ENCODE assay signal across 29 mouse cellular contexts in genomic region chr3:9168955-9169354, GRCm38 (mm10).
A peak's percentile ranks its signal among the peaks of the same experiment; 100 is the strongest.
DNase-seq lines count a peak whose midpoint lies in the region; ATAC-seq and TF ChIP-seq lines count a peak whose summit lies in the region.
"Had no signal": no experiment of that assay in that cellular context is flagged by ENCODE, and none has a peak within 500 bp of the region (broad histone marks: within the 10 kb centered on the region; RNA-seq: fewer than 3 reads in every experiment).

No protein-coding gene starts in this region.

- no peak for TF ChIP-seq EP300 in stomach, postnatal 0 days (optimal IDR thresholded peaks at IDR 0.05)

- TF ChIP-seq CTCF in stomach, postnatal 0 days (IDR thresholded peaks at IDR 0.05; ENCODE audit: low read depth) = no peak

- no peak overlapping the region for H3K4me3 ChIP-seq in heart, embryonic 12.5 days
- no peak overlapping the region for H3K4me3 ChIP-seq in liver, embryonic 11.5 days (ENCODE audit: low read depth, low read length)
- H3K4me3 ChIP-seq in liver, embryonic 12.5 days = no peak overlapping the region
- H3K4me3 ChIP-seq in stomach, postnatal 0 days (ENCODE audit: low read depth, low read length) = no peak overlapping the region
- H3K4me3 ChIP-seq in forebrain, embryonic 14.5 days (ENCODE audit: low read depth, low read length) = no peak overlapping the region
- H3K4me3 ChIP-seq: embryonic facial prominence, embryonic 13.5 days; forebrain, embryonic 10.5 days; neural tube, embryonic 12.5 days had no signal

- H3K4me2 ChIP-seq in heart, embryonic 12.5 days = no peak overlapping the region
- no peak overlapping the region for H3K4me2 ChIP-seq in liver, embryonic 11.5 days
- no peak overlapping the region for H3K4me2 ChIP-seq in liver, embryonic 12.5 days
- H3K4me2 ChIP-seq in stomach, postnatal 0 days (replicated peaks; ENCODE audit: low read depth) = no peak overlapping the region
- H3K4me2 ChIP-seq in forebrain, embryonic 14.5 days (ENCODE audit: low read length) = no peak overlapping the region
- H3K4me2 ChIP-seq: embryonic facial prominence, embryonic 13.5 days; heart, embryonic 11.5 days; neural tube, embryonic 12.5 days had no signal

- peaks cover 7% of the 10 kb centered on the region for H3K4me1 ChIP-seq in heart, embryonic 12.5 days (replicated peaks)
- no peaks in the 10 kb centered on the region for H3K4me1 ChIP-seq in liver, embryonic 11.5 days (replicated peaks; ENCODE audit: control insufficient read depth, insufficient read depth, low read length)
- H3K4me1 ChIP-seq in liver, embryonic 12.5 days = no peaks in the 10 kb centered on the region
- no peaks in the 10 kb centered on the region; the same call in 1 of the 2 replicates for H3K4me1 ChIP-seq in stomach, postnatal 0 days (replicated peaks; ENCODE audit: control insufficient read depth, insufficient read depth)
- peaks cover 6% of the 10 kb centered on the region for H3K4me1 ChIP-seq in forebrain, embryonic 14.5 days (ENCODE audit: control insufficient read depth, insufficient read depth, low read length)
- H3K4me1 ChIP-seq: neural tube, embryonic 12.5 days had no signal

- no peak overlapping the region for H3K9ac ChIP-seq in heart, embryonic 12.5 days
- no peak overlapping the region for H3K9ac ChIP-seq in liver, embryonic 11.5 days (ENCODE audit: low read depth, low read length)
- no peak overlapping the region for H3K9ac ChIP-seq in liver, embryonic 12.5 days
- H3K9ac ChIP-seq in stomach, postnatal 0 days (ENCODE audit: low read length) = no peak overlapping the region
- no peak overlapping the region for H3K9ac ChIP-seq in forebrain, embryonic 14.5 days (ENCODE audit: low read length)
- H3K9ac ChIP-seq: embryonic facial prominence, embryonic 13.5 days; neural tube, embryonic 12.5 days had no signal

- 50% methylated on average over 12 of the region's 12 CpGs for WGBS in heart, embryonic 12.5 days
- 60% methylated on average over 12 of the region's 12 CpGs for WGBS in liver, embryonic 11.5 days
- 45% methylated on average over 12 of the region's 12 CpGs for WGBS in liver, embryonic 12.5 days (ENCODE audit: insufficient replicate concordance)
- WGBS in stomach, postnatal 0 days = 60% methylated on average over 12 of the region's 12 CpGs
- WGBS in forebrain, embryonic 14.5 days = 74% methylated on average over 12 of the region's 12 CpGs

- no peaks in the 10 kb centered on the region for H3K36me3 ChIP-seq in heart, embryonic 12.5 days
- no peaks in the 10 kb centered on the region for H3K36me3 ChIP-seq in liver, embryonic 11.5 days (ENCODE audit: control insufficient read depth, insufficient read depth, low read length)
- H3K36me3 ChIP-seq in liver, embryonic 12.5 days = no peaks in the 10 kb centered on the region
- H3K36me3 ChIP-seq in stomach, postnatal 0 days (ENCODE audit: control insufficient read depth, insufficient read depth, low read length) = no peaks in the 10 kb centered on the region
- H3K36me3 ChIP-seq in forebrain, embryonic 14.5 days (ENCODE audit: control insufficient read depth, insufficient read depth, low read length) = no peaks in the 10 kb centered on the region
- H3K36me3 ChIP-seq: embryonic facial prominence, embryonic 13.5 days; forebrain, embryonic 10.5 days; G1E; neural tube, embryonic 12.5 days had no signal

- peak; percentile 61; the same call in 1 of the 2 replicates for ATAC-seq in heart, embryonic 12.5 days (ENCODE audit: insufficient number of reproducible peaks, low FRiP score)
- ATAC-seq in liver, embryonic 11.5 days (replicated peaks; ENCODE audit: low FRiP score) = no peak
- 0 out of 2 replicates have a peak, but pooled peaks have one; percentile 30 for ATAC-seq in liver, embryonic 12.5 days
- peak; percentile 71; the same call in 1 of the 2 replicates for ATAC-seq in stomach, postnatal 0 days (ENCODE audit: low FRiP score, low TSS enrichment)
- no peak for ATAC-seq in forebrain, embryonic 14.5 days
- ATAC-seq: forebrain, embryonic 16.5 days; hindbrain, embryonic 16.5 days; lung, postnatal 0 days had no signal

- intact Hi-C loops in heart, postnatal 14 days (cut with DNase I) = no loop called here

- no peak overlapping the region for H3K27ac ChIP-seq in heart, embryonic 12.5 days (ENCODE audit: poor library complexity, severe bottlenecking)
- H3K27ac ChIP-seq in liver, embryonic 11.5 days (ENCODE audit: low read depth, low read length) = no peak overlapping the region
- H3K27ac ChIP-seq in liver, embryonic 12.5 days = no peak overlapping the region
- no peak overlapping the region for H3K27ac ChIP-seq in stomach, postnatal 0 days (replicated peaks)
- H3K27ac ChIP-seq in forebrain, embryonic 14.5 days (ENCODE audit: low read depth, low read length) = no peak overlapping the region
- H3K27ac ChIP-seq: embryonic facial prominence, embryonic 13.5 days; forebrain, embryonic 10.5 days; neural tube, embryonic 12.5 days had no signal

- DNase-seq in heart, postnatal 14 days = no peak
- peak; percentile 29 for DNase-seq in liver
- DNase-seq in liver, embryonic 11.5 days (ENCODE audit: low spot score) = no peak
- peak; percentile 54 for DNase-seq in stomach, postnatal 0 days (ENCODE audit: low spot score)
- DNase-seq in natural killer cell, adult 2 months (ENCODE audit: low spot score in 2 of 2) = no peak
- DNase-seq in forebrain, embryonic 14.5 days (ENCODE audit: low spot score) = no peak
- DNase-seq: adrenal gland, postnatal 14 days; cerebellum, adult 11-12 months; cerebellum, adult 9-11 months; gastrocnemius, postnatal 10 days; kidney, adult 9 months; kidney, postnatal 25 days; lung, adult 18-20 months; lung, postnatal 4 days; midbrain, embryonic 14.5 days; right cerebral cortex, adult 18-20 months; spleen, adult 18-20 months; thymus, postnatal 14 days had no signal

- no peaks in the 10 kb centered on the region for H3K27me3 ChIP-seq in heart, embryonic 12.5 days (replicated peaks)
- no peaks in the 10 kb centered on the region for H3K27me3 ChIP-seq in liver, embryonic 11.5 days (replicated peaks; ENCODE audit: control insufficient read depth, insufficient read depth, low read length)
- H3K27me3 ChIP-seq in liver, embryonic 12.5 days (replicated peaks) = no peaks in the 10 kb centered on the region
- no peaks in the 10 kb centered on the region for H3K27me3 ChIP-seq in stomach, postnatal 0 days (ENCODE audit: control insufficient read depth, insufficient read depth, low read length)
- H3K27me3 ChIP-seq in forebrain, embryonic 14.5 days (replicated peaks; ENCODE audit: control insufficient read depth, insufficient read depth, low read length) = 0 out of 2 replicates have a peak, but pooled peaks cover 2% of the 10 kb centered on the region
- H3K27me3 ChIP-seq: CH12.LX had no signal

- peaks cover 6% of the 10 kb centered on the region; the same call in 1 of the 2 replicates for H3K9me3 ChIP-seq in heart, embryonic 12.5 days (replicated peaks)
- H3K9me3 ChIP-seq in liver, embryonic 11.5 days (ENCODE audit: control insufficient read depth, low read length) = no peaks in the 10 kb centered on the region
- H3K9me3 ChIP-seq in liver, embryonic 12.5 days (replicated peaks) = no peaks in the 10 kb centered on the region
- H3K9me3 ChIP-seq in stomach, postnatal 0 days (ENCODE audit: control insufficient read depth, low read length) = no peaks in the 10 kb centered on the region
- H3K9me3 ChIP-seq in forebrain, embryonic 14.5 days (replicated peaks; ENCODE audit: control insufficient read depth, low read length) = no peaks in the 10 kb centered on the region
- H3K9me3 ChIP-seq: embryonic facial prominence, embryonic 13.5 days had no signal

Comparison
In these comparisons a context has a peak if more than half of its experiments do, and no peak if none do; other contexts are left out.
1. ATAC-seq: peak in heart, embryonic 12.5 days (single experiment), liver, embryonic 12.5 days (single experiment) and stomach, postnatal 0 days (single experiment); none in liver, embryonic 11.5 days (single experiment) and forebrain, embryonic 14.5 days (single experiment).
2. DNase-seq: peak in liver (single experiment) and stomach, postnatal 0 days (single experiment); none in heart, postnatal 14 days (0 of 2), liver, embryonic 11.5 days (single experiment), natural killer cell, adult 2 months (0 of 2) and forebrain, embryonic 14.5 days (single experiment).